Mouse (Mus musculus) kidney, postnatal 25 days (tissue): ENCODE measurements around the gene Riok2.

Experiments used
- DNase-seq, 2 experiments: peaks; one replicate each; pipeline ENCODE4 v3.0.0; 2021; ENCODE audit warnings: mixed read lengths in 2 of 2

Gene Riok2

DNA sequence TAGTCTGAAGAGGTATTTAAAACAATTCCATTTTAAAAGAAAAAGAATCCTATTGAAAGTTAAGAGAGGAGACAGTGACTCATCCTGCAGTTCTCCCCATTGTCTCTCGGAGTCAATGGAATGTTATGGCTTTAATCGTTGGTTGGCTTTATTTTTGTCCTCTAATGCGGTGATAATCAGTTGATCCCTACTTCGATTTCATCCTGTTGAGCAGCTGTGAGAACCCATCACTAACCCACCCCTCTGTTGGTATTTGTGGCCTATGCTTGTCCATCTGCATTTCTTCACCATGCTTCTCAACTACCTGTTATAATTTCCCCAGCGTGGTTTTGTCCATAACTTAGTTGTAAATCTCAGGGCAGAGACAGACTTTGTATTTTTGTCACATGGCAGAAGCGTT is 34.0 kb downstream of the Riok2 start:
- no peak for DNase-seq

- DNase-seq, result no peak
Measured at GRCm38 (mm10) chr17:17408720-17409478, 34.8 kb downstream of the Riok2 start.

- DNase-seq, result no peak
Measured at GRCm38 (mm10) chr17:17409601-17410000, 35.5 kb downstream of the Riok2 start.

DNA sequence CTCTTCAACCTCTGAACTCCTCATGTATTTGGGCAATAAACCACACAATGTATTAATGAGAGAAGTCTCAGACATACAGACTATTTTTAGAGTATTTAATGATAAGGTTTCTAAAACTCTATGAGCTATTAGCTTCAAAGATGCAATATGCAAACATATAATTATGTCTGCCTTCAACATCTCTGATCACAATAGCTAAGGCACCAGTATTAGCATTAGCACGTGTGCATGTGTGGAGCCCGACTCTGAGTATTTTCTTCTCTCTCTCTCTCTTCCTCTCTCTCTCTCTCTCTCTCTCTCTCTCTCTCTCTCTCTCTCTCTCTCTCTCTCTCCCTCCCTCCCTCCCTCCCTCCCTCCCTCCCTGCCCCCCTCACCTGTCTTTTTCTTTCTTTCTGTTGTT is 37.3 kb downstream of the Riok2 start:
- no peak for DNase-seq

DNA sequence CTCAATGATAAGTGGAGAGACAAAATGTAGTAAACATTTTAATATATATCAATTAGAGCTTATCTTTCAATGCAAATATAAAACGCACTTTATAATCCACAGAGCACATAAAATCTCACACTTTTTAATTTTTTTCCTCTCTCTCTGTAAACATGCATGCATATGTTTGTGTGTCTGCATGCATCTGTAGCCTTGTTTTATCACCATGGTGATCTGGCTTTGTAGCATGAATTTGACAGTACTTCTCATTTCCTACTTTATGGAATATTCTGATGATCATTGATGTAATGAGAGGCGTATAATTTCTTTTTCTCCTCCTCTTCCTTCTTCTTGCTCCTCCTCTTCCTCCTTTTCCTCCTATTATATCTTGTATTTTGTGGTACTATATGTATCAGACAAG is 38.1 kb downstream of the Riok2 start:
- DNase-seq, result no peak

GRCm38 (mm10) chr17:17414206-17414605 is 40.1 kb downstream of the Riok2 start:
- no peak for DNase-seq

DNA sequence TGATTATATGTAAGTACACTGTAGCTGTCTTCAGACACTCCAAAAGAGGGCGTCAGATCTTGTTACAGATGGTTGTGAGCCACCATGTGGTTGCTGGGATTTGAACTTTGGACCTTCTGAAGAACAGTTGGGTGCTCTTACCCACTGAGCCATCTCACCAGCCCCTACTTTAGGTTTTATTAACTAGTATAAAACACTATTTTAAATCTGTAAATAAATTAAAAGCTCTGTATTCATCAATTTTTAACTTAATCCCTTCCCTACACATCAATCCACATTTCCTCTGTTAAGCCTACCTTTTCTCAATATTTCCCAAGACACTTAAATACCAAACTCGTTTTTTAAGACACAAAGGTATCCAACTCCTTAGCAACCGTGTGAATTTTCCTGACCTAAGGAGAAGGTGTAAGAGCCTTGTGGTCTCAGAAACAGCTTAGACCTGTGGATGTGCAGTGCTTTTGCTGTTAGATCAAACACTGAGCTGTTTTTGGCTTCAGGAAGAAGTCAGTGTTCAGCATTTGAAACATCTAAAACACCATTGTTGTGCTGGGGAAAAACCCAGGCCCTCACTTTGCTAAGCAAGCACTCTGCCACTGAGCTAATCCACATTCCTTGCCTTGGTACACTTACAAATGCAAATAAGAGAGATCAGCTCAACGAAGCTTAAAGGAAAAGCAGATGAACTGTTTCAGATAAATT is 50.6 kb downstream of the Riok2 start:
- DNase-seq, result no peak

- no peak for DNase-seq
Measured at GRCm38 (mm10) chr17:17425308-17425813, 51.3 kb downstream of the Riok2 start.

GRCm38 (mm10) chr17:17425906-17426305 is 51.8 kb downstream of the Riok2 start:
- DNase-seq, result no peak

- DNase-seq, result no peak
Measured at GRCm38 (mm10) chr17:17428888-17429287, 54.8 kb downstream of the Riok2 start.

GRCm38 (mm10) chr17:17433679-17434078 is 59.6 kb downstream of the Riok2 start:
- no peak for DNase-seq

- no peak for DNase-seq
Measured at GRCm38 (mm10) chr17:17438576-17439191, 64.6 kb downstream of the Riok2 start.

GRCm38 (mm10) chr17:17441876-17442498 is 67.9 kb downstream of the Riok2 start:
- no peak for DNase-seq

- no peak for DNase-seq
Measured at GRCm38 (mm10) chr17:17444297-17444886, 70.3 kb downstream of the Riok2 start.
